Mouse (Mus musculus) CD4-positive, CD25-positive, alpha-beta regulatory T cell, adult 4 months (primary cell): ENCODE data around the gene Surf2. TPM values are rescaled to one million over a fixed set of nuclear protein-coding genes. Genes with fewer than 3 reads are reported as not detected.
"Not testable (repeated sequence)": the region's sequence is repeated elsewhere in the genome, so short reads cannot be mapped to it uniquely, and the experiment has no call there.

Experiments
- ATAC-seq: one replicate; pipeline ENCODE4 v1.8.0; 2017
- polyA plus RNA-seq, 2 experiments: library from polyadenylated mRNA; unstranded; fragments of 100-300 nt; shearing (Covaris generic); gene quantifications; one replicate each; pipeline ENCODE4 v1.2.1; 2017

Gene Surf2
- polyA plus RNA-seq: 10 to 100 TPM; 51.4 to 64.4 TPM

GRCm38 (mm10) chr2:26915927-26916728, at the start of gene Surf2, which contains the start of gene Surf1:
Gene Surf2 (plus strand): TSS chr2:26916367.
Gene Surf1 (minus strand): TSS chr2:26916530.
- ATAC-seq: peak; percentile 94

- ATAC-seq: no peak
Observed at GRCm38 (mm10) chr2:26870666-26871065, 45.5 kb upstream of the Surf2 start.

GRCm38 (mm10) chr2:26878571-26878970, 37.6 kb upstream of the Surf2 start:
- ATAC-seq: no peak

GRCm38 (mm10) chr2:26885541-26885940, 30.6 kb upstream of the Surf2 start:
- ATAC-seq: not testable (repeated sequence)

GRCm38 (mm10) chr2:26886170-26886569, 30.0 kb upstream of the Surf2 start:
- ATAC-seq: not testable (repeated sequence)

GRCm38 (mm10) chr2:26895898-26896297, 20.3 kb upstream of the Surf2 start:
- no peak for ATAC-seq

- ATAC-seq: no peak
Observed at GRCm38 (mm10) chr2:26900731-26901130, 15.4 kb upstream of the Surf2 start.

- ATAC-seq: no peak
Observed at GRCm38 (mm10) chr2:26901834-26902400, 14.2 kb upstream of the Surf2 start.

- ATAC-seq: peak; percentile 99
Observed at GRCm38 (mm10) chr2:26902467-26903220, 13.5 kb upstream of the Surf2 start, which contains the start of gene Surf6. Gene Surf6 (minus strand): TSS chr2:26902879.

GRCm38 (mm10) chr2:26903311-26903710, 12.9 kb upstream of the Surf2 start:
- no peak for ATAC-seq

GRCm38 (mm10) chr2:26905936-26906335, 10.2 kb upstream of the Surf2 start:
- no peak for ATAC-seq

GRCm38 (mm10) chr2:26906431-26906830, 9.7 kb upstream of the Surf2 start:
- no peak for ATAC-seq

- no peak for ATAC-seq
Observed at GRCm38 (mm10) chr2:26907109-26907508, 9.1 kb upstream of the Surf2 start.

- no peak for ATAC-seq
Observed at GRCm38 (mm10) chr2:26908710-26909386, 7.3 kb upstream of the Surf2 start.

- no peak for ATAC-seq
Observed at GRCm38 (mm10) chr2:26909387-26909784, 6.8 kb upstream of the Surf2 start.

GRCm38 (mm10) chr2:26910124-26910993, 5.8 kb upstream of the Surf2 start, which contains the start of the genes Med22 and Rpl7a:
Gene Med22 (minus strand): TSS chr2:26910677.
Gene Rpl7a (plus strand): TSS chr2:26910764.
- peak; percentile 93 for ATAC-seq

- ATAC-seq: peak; percentile 33
Observed at GRCm38 (mm10) chr2:26910994-26911765, 5.0 kb upstream of the Surf2 start.

GRCm38 (mm10) chr2:26912253-26912770, 3.9 kb upstream of the Surf2 start:
- ATAC-seq: no peak

- no peak for ATAC-seq
Observed at GRCm38 (mm10) chr2:26913416-26914147, 2.6 kb upstream of the Surf2 start.
